In the genomic region with DNA sequence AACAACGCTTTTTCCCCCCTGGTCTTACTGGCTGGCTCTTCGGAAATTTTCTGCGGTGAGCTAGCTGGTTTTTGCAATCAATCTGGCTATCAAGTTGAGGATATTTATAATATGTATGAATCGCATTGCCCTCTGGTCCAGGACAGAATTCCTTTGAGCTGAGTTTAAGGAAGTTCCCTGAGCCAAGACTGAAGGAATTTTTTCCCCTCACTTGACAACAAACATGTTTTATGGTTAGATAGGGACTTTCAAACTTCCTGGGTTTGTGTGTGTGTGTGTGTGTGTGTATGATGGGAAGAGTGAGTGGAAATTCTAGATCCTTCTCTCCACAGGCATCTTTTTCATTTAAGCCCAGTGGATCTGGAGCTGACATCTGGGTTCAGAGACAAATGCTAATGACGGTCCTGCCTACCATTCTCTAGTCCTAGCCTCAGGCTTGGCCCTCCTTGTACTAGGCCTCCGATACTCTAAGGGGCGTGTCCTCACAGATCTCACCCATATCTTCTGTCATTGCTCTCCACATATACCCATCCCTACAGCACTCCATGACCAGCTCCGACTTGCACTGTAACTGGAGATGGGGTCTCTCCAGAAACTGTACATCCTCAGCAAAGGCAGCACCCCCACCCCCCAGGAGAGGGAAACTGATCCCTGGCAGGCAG, we compare ENCODE assay signal across 10 mouse cellular contexts. TPM values are rescaled to one million over a fixed set of nuclear protein-coding genes. Genes with fewer than 3 reads are reported as not detected.
DNase-seq lines count a peak whose midpoint lies in the region; ATAC-seq and TF ChIP-seq lines count a peak whose summit lies in the region.
"Had no signal": no experiment of that assay in that cellular context is flagged by ENCODE, and none has a peak within 500 bp of the region (broad histone marks: within the 10 kb centered on the region; RNA-seq: fewer than 3 reads in every experiment).

No protein-coding gene starts in this region.

- 65% methylated on average over 8 of the region's 8 CpGs for WGBS in forebrain, embryonic 12.5 days

- no peak for TF ChIP-seq CTCF in gastrocnemius, adult 2 months (IDR thresholded peaks at IDR 0.05)

- no peak overlapping the region for H3K4me3 ChIP-seq in gastrocnemius, adult 2 months
- no peak overlapping the region for H3K4me3 ChIP-seq in forebrain, embryonic 12.5 days (replicated peaks)

- H3K4me2 ChIP-seq in forebrain, embryonic 12.5 days = no peak overlapping the region

- H3K4me1 ChIP-seq in forebrain, embryonic 12.5 days = peaks cover 21% of the 10 kb centered on the region

- H3K9me3 ChIP-seq in forebrain, embryonic 12.5 days = no peaks in the 10 kb centered on the region

- peak; percentile 17 for DNase-seq in gastrocnemius, adult 2 months
- no peak for DNase-seq in gastrocnemius, adult 8-10 months (ENCODE audit: low spot score in 2 of 2)
- DNase-seq in 3T3-L1 (ENCODE audit: low read depth, low spot score) = peak; percentile 96
- peak; percentile 77 for DNase-seq in liver
- no peak for DNase-seq in cerebellum, postnatal 36 days
- DNase-seq in cerebellum, postnatal 10 days = no peak

- intact Hi-C loops in gastrocnemius, adult 2 months (cut with DNase I) = no loop called here

- H3K27ac ChIP-seq in gastrocnemius, adult 2 months = peak overlapping the region; percentile 38
- no peak overlapping the region for H3K27ac ChIP-seq in forebrain, embryonic 12.5 days

- 0 out of 2 replicates have a peak, but pooled peaks cover 4% of the 10 kb centered on the region for H3K27me3 ChIP-seq in forebrain, embryonic 12.5 days

- 0 out of 2 replicates have a peak, but pooled peaks cover under 1% of the 10 kb centered on the region for H3K36me3 ChIP-seq in forebrain, embryonic 12.5 days (replicated peaks)

- peak; percentile 71 for ATAC-seq in erythroblast, adult 5-6 weeks (replicated peaks; ENCODE audit: low FRiP score, poor library complexity, severe bottlenecking)
- ATAC-seq in forebrain, embryonic 12.5 days (ENCODE audit: low FRiP score) = no peak
- ATAC-seq: hindbrain, embryonic 16.5 days had no signal

- H3K9ac ChIP-seq in forebrain, embryonic 12.5 days = no peak overlapping the region

RNA-seq across cellular contexts. Expression of a gene that starts 10.5 kb away (rescaled TPM):
- total RNA-seq in gastrocnemius, adult 2 months (2021) = 1 to 10 TPM; 2.6 to 3.3 TPM
- total RNA-seq in gastrocnemius, adult 8-10 months (2022) = 1 to 10 TPM; 1.4 to 2.9 (median 1.8) TPM
- total RNA-seq in erythroblast, adult 5-6 weeks (2015; ENCODE audit: low replicate concordance) = not detected in 2 replicates
- not detected in 2 replicates for total RNA-seq in erythroblast, adult 5-6 weeks (2017; ENCODE audit: low replicate concordance)
- 52.3 and 60.8 TPM in 2 replicates for polyA plus RNA-seq in forebrain, embryonic 12.5 days (2016; fragmentation: Nextera tagmentation; extraction: Ambion mirVana)

RNA-seq across cellular contexts. Expression of a gene that starts 10.5 kb away (rescaled TPM):
- total RNA-seq in gastrocnemius, adult 2 months (2021) = 10 to 100 TPM; 11.9 to 26.1 TPM
- total RNA-seq in gastrocnemius, adult 8-10 months (2022) = 10 to 100 TPM in 3 of 4 experiments, 1 to 10 TPM in 1; 9.8 to 15.7 (median 13.1) TPM
- 0.63 TPM in 1 of 2 replicates, not detected in the other for total RNA-seq in erythroblast, adult 5-6 weeks (2015; ENCODE audit: low replicate concordance)
- total RNA-seq in erythroblast, adult 5-6 weeks (2017; ENCODE audit: low replicate concordance) = not detected in 2 replicates
- polyA plus RNA-seq in forebrain, embryonic 12.5 days (2016; fragmentation: Nextera tagmentation; extraction: Ambion mirVana) = 16.4 and 17.9 TPM in 2 replicates
- total RNA-seq: neutrophil, adult 5-6 weeks had no signal

RNA-seq across cellular contexts. Expression of a gene that starts 34.9 kb away (rescaled TPM):
- 1 to 10 TPM; 4.1 to 4.5 TPM for total RNA-seq in gastrocnemius, adult 2 months (2021)
- 1 to 10 TPM; 2.5 to 4.5 (median 3.1) TPM for total RNA-seq in gastrocnemius, adult 8-10 months (2022)
- total RNA-seq in erythroblast, adult 5-6 weeks (2015; ENCODE audit: low replicate concordance) = 43.0 and 50.8 TPM in 2 replicates
- 51.6 and 69.0 TPM in 2 replicates for total RNA-seq in erythroblast, adult 5-6 weeks (2017; ENCODE audit: low replicate concordance)
- polyA plus RNA-seq in forebrain, embryonic 12.5 days (2016; fragmentation: Nextera tagmentation; extraction: Ambion mirVana) = 11.1 TPM in 2 replicates

RNA-seq across cellular contexts. Expression of a gene that starts 38.3 kb away (rescaled TPM):
- 1 to 10 TPM; 6.8 to 7.3 TPM for total RNA-seq in gastrocnemius, adult 2 months (2021)
- 10 to 100 TPM in 2 of 4 experiments, 1 to 10 TPM in 2; 8.6 to 10.8 (median 9.8) TPM for total RNA-seq in gastrocnemius, adult 8-10 months (2022)
- total RNA-seq in erythroblast, adult 5-6 weeks (2015; ENCODE audit: low replicate concordance) = 1.2 and 8.6 TPM in 2 replicates
- 2.1 and 2.3 TPM in 2 replicates for total RNA-seq in erythroblast, adult 5-6 weeks (2017; ENCODE audit: low replicate concordance)
- polyA plus RNA-seq in forebrain, embryonic 12.5 days (2016; fragmentation: Nextera tagmentation; extraction: Ambion mirVana) = 52.2 and 53.3 TPM in 2 replicates

Comparison
In these comparisons a context has a peak if more than half of its experiments do, and no peak if none do; other contexts are left out.
1. DNase-seq: peak in gastrocnemius, adult 2 months (single experiment), 3T3-L1 (single experiment) and liver (single experiment); none in gastrocnemius, adult 8-10 months (0 of 2), cerebellum, postnatal 36 days (0 of 2) and cerebellum, postnatal 10 days (0 of 2).
2. RNA of a gene that starts 10.5 kb away (total RNA-seq): 11.9 to 26.1 TPM in gastrocnemius, adult 2 months and 9.8 to 15.7 TPM in gastrocnemius, adult 8-10 months; 0.63 TPM in erythroblast, adult 5-6 weeks; every median in the first group is over 4 times any median in the second.
3. RNA of a gene that starts 34.9 kb away (total RNA-seq): 43.0 to 69.0 TPM in erythroblast, adult 5-6 weeks; 4.1 to 4.5 TPM in gastrocnemius, adult 2 months and 2.5 to 4.5 TPM in gastrocnemius, adult 8-10 months; every median in the first group is over 4 times any median in the second.